Mouse (Mus musculus): ENCODE results near the gene Cyp2c67. TPM values are rescaled to one million over a fixed set of nuclear protein-coding genes. Genes with fewer than 3 reads are reported as not detected.

Gene Cyp2c67
- total RNA-seq (2023) = not detected in 4 replicates

GRCm38 (mm10) chr19:39648938-39649337 is at the start of gene Cyp2c67:
Gene Cyp2c67 (minus strand): TSS chr19:39649051.

Other genes starting within 250 kb of the Cyp2c67 start
- not detected in 4 replicates for gene Cyp2c38, start 186.0 kb downstream of the Cyp2c67 start, total RNA-seq (2023)
- not detected in 4 replicates for gene Cyp2c39, start 138.2 kb downstream of the Cyp2c67 start, total RNA-seq (2023)
- not detected in 4 replicates for gene Cyp2c68, start 92.0 kb upstream of the Cyp2c67 start, total RNA-seq (2023)
- not detected in 4 replicates for gene Cyp2c40, start 163.8 kb upstream of the Cyp2c67 start, total RNA-seq (2023)
- not detected in 4 replicates for gene Cyp2c69, start 237.7 kb upstream of the Cyp2c67 start, total RNA-seq (2023)

Data from B cell, adult 62 days (primary cell).